Mouse (Mus musculus): Measurements from ENCODE around the gene Ifngr1. TPM values are rescaled to one million over a fixed set of nuclear protein-coding genes. Genes with fewer than 3 reads are reported as not detected.

The Ifngr1 gene
- total and polyA plus RNA-seq, 3 experiments, result 17.3 to 36.0 (median 26.7) TPM

DNA sequence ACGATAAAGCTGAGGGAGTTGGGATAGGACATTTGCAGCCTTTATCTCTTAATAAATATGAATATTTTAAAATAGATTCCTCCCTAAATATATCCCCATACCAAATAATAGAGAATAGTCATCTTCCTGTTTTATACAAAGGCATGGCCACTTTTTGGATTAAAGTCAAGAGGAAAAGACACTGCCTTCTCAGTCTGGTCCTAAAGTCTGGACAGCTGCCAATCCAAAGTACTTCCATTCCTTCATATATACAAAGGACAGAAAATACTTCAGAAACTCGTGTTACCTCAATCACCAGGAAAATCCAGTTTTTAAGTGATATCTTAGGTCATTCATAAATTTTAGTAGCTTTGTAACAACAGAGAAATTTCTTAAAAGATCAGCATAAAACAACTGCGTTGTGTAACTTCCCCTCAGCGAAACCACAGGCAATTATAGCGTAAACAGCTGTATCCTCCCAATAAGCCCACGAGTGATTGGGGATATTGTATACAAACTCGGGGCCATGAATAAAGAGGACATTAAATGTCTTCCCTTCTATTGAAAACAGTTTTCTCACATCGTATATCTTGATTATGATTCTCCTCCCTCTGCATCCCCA is 32.1 kb upstream of the Ifngr1 start:
- Histone ChIP-seq H3K27ac (ENCODE audit: insufficient read depth, low read depth) (no peak overlapping the region), H3K9ac (ENCODE audit: insufficient read depth, low read depth) (no peak overlapping the region), H3K4me3 (replicated peaks in 1 of 3; ENCODE audit: low read depth in 2 of 3, low read length in 2 of 3, poor library complexity in 1 of 3) (no peak overlapping the region), H3K36me3 (replicated peaks in 1 of 2; ENCODE audit: control insufficient read depth in 1 of 2, insufficient read depth in 1 of 2, low read length in 1 of 2) (no peaks in the 10 kb centered on the region), H3K4me1 (ENCODE audit: control insufficient read depth in 1 of 2, insufficient read depth in 2 of 2) (peaks cover 0 to 4% of the 10 kb centered on the region in 2 experiments; a peak in 2 of 4 replicates), H3K79me2 (replicated peaks; ENCODE audit: control insufficient read depth, extremely low read depth, insufficient read depth, poor library complexity, severe bottlenecking) (no peaks in the 10 kb centered on the region), H3K9me3 (replicated peaks; ENCODE audit: low read length) (peaks cover 3% of the 10 kb centered on the region), H3K4me2 (ENCODE audit: insufficient read depth, low read depth, poor library complexity, severe bottlenecking) (no peak overlapping the region), H3K27me3 (replicated peaks) (no peaks in the 10 kb centered on the region)
- no peak for DNase-seq (ENCODE audit: extremely low read depth)
- dilution Hi-C loops (cut with MboI; ENCODE audit: extremely low pct_ligation_motif_present, extremely low pct_unique_long_range_greater_than_20kb, low sequenced_read_pairs), result no loop called here
- in situ Hi-C loops (cut with MboI; ENCODE audit: low pct_ligation_motif_present, low pct_unique_long_range_greater_than_20kb, low sequenced_read_pairs), result no loop called here
- TF ChIP-seq ZNF384 (IDR thresholded peaks at IDR 0.05; ENCODE audit: low read depth, low read length) (no peak), BHLHE40 (IDR thresholded peaks at IDR 0.05; ENCODE audit: low read depth, low read length) (no peak), MEF2A (IDR thresholded peaks at IDR 0.05; ENCODE audit: borderline replicate concordance, low read depth, low read length) (no peak), E2F4 (IDR thresholded peaks at IDR 0.05; ENCODE audit: insufficient replicate concordance, low read depth, low read length) (no peak), CHD2 (IDR thresholded peaks at IDR 0.05; ENCODE audit: low read length) (no peak), JUND (conservative IDR thresholded peaks at IDR 0.05; ENCODE audit: low read depth, low read length) (no peak), PAX5 (IDR thresholded peaks at IDR 0.05; ENCODE audit: low read length) (no peak), SIN3A (IDR thresholded peaks at IDR 0.05; ENCODE audit: low read length) (no peak)

DNA sequence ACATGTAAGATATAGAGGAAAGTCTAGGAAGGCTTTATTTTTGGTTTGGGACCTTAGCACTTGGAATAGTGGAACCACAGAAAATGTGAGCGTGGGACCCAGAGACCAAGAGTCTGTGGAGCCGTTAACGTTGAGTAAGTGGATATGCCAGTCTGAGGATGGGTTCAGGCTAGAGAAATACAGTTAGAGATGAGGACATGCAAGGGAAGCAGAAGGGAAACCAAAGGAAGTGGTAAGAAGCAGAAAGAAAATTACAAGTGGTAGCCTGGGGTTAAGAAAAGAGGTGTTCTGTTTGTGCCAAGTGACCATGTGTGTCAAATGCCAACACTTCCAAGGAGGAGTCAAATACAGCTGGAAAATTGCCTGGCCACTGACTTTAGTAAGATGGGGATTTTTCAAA is 29.2 kb upstream of the Ifngr1 start:
- in situ Hi-C loops (cut with MboI; ENCODE audit: low pct_ligation_motif_present, low pct_unique_long_range_greater_than_20kb, low sequenced_read_pairs) (no loop called here), dilution Hi-C loops (cut with MboI; ENCODE audit: extremely low pct_ligation_motif_present, extremely low pct_unique_long_range_greater_than_20kb, low sequenced_read_pairs) (no loop called here)
- Histone ChIP-seq H3K36me3 (replicated peaks in 1 of 2; ENCODE audit: control insufficient read depth in 1 of 2, insufficient read depth in 1 of 2, low read length in 1 of 2) (no peaks in the 10 kb centered on the region), H3K4me1 (ENCODE audit: control insufficient read depth in 1 of 2, insufficient read depth in 2 of 2) (peaks cover 0 to 4% of the 10 kb centered on the region in 2 experiments; a peak in 2 of 4 replicates), H3K9ac (ENCODE audit: insufficient read depth, low read depth) (no peak overlapping the region), H3K27ac (ENCODE audit: insufficient read depth, low read depth) (no peak overlapping the region), H3K9me3 (replicated peaks; ENCODE audit: low read length) (peaks cover 3% of the 10 kb centered on the region), H3K4me2 (ENCODE audit: insufficient read depth, low read depth, poor library complexity, severe bottlenecking) (no peak overlapping the region), H3K4me3 (replicated peaks in 1 of 3; ENCODE audit: low read depth in 2 of 3, low read length in 2 of 3, poor library complexity in 1 of 3) (no peak overlapping the region), H3K79me2 (replicated peaks; ENCODE audit: control insufficient read depth, extremely low read depth, insufficient read depth, poor library complexity, severe bottlenecking) (no peaks in the 10 kb centered on the region), H3K27me3 (replicated peaks) (no peaks in the 10 kb centered on the region)
- no peak for DNase-seq (ENCODE audit: extremely low read depth)
- TF ChIP-seq IRF4 (IDR thresholded peaks at IDR 0.05; ENCODE audit: low read depth, low read length), result no peak
- TF ChIP-seq GABPA (IDR thresholded peaks at IDR 0.05; ENCODE audit: insufficient replicate concordance, low read depth, low read length), result no peak
- no peak for TF ChIP-seq JUND (conservative IDR thresholded peaks at IDR 0.05; ENCODE audit: low read depth, low read length)
- no peak for TF ChIP-seq MXI1 (IDR thresholded peaks at IDR 0.05; ENCODE audit: low read depth, low read length)
- TF ChIP-seq POLR2A (IDR thresholded peaks at IDR 0.05; ENCODE audit: low read depth, low read length), result no peak
- no peak for TF ChIP-seq KAT2A (IDR thresholded peaks at IDR 0.05; ENCODE audit: insufficient replicate concordance, low read length)
- no peak for TF ChIP-seq HCFC1 (IDR thresholded peaks at IDR 0.05; ENCODE audit: low read depth, low read length)
- no peak for TF ChIP-seq MEF2A (IDR thresholded peaks at IDR 0.05; ENCODE audit: borderline replicate concordance, low read depth, low read length)
- TF ChIP-seq ZKSCAN1 (IDR thresholded peaks at IDR 0.05; ENCODE audit: borderline replicate concordance, low read depth, low read length), result no peak
- no peak for TF ChIP-seq ETS1 (conservative IDR thresholded peaks at IDR 0.05; ENCODE audit: low read depth, low read length)
- no peak for TF ChIP-seq NELFE (IDR thresholded peaks at IDR 0.05; ENCODE audit: low read depth, low read length)
- TF ChIP-seq TCF12 (IDR thresholded peaks at IDR 0.05; ENCODE audit: low read depth, low read length), result no peak
- no peak for TF ChIP-seq ZC3H11A (IDR thresholded peaks at IDR 0.05; ENCODE audit: low read depth, low read length)

Measured in CH12.LX (cell line).